Mouse (Mus musculus) left cerebral cortex, postnatal 14 days (tissue): Measurements from ENCODE around the gene Pigs. TPM values are rescaled to one million over a fixed set of nuclear protein-coding genes. Genes with fewer than 3 reads are reported as not detected.
A peak's percentile ranks its signal among the peaks of the same experiment; 100 is the strongest.

Experiments used
- DNase-seq, 2 experiments: peaks; one replicate each; pipeline ENCODE4 v3.0.0; 2021 to 2022; ENCODE audit warnings: low spot score in 2 of 2, mixed read lengths in 1 of 2
- intact Hi-C: fragments of 180-260 bp; cut with DNase I; formaldehyde crosslinking; loops from one replicate; pipeline ENCODE4 v1.15.1; 2025
- long read RNA-seq, 2 experiments: library from polyadenylated mRNA; stranded (forward); transcript quantifications; one replicate each; pipeline ENCODE4 v2.0.0; 2021
- total RNA-seq, 2 experiments: library from RNA; stranded (reverse); gene quantifications; 2 replicates each; pipeline ENCODE4 v1.2.3; 2021

The Pigs gene
- 10 to 100 TPM; 81.1 to 81.3 TPM for total RNA-seq
- long read RNA-seq, experiment 1, transcript Pigs-201 (12 exons, 2,501 nt): major isoform, 137 of 202 reads
- long read RNA-seq, experiment 1, partial matches to known transcripts: 43 of 202 reads
- long read RNA-seq, experiment 1, other reads (novel, unspliced or antisense): 22 of 202 reads
- long read RNA-seq, experiment 2, transcript Pigs-201 (12 exons, 2,501 nt): major isoform, 95 of 166 reads
- long read RNA-seq, experiment 2, partial matches to known transcripts: 39 of 166 reads
- long read RNA-seq, experiment 2, other reads (novel, unspliced or antisense): 32 of 166 reads

DNA sequence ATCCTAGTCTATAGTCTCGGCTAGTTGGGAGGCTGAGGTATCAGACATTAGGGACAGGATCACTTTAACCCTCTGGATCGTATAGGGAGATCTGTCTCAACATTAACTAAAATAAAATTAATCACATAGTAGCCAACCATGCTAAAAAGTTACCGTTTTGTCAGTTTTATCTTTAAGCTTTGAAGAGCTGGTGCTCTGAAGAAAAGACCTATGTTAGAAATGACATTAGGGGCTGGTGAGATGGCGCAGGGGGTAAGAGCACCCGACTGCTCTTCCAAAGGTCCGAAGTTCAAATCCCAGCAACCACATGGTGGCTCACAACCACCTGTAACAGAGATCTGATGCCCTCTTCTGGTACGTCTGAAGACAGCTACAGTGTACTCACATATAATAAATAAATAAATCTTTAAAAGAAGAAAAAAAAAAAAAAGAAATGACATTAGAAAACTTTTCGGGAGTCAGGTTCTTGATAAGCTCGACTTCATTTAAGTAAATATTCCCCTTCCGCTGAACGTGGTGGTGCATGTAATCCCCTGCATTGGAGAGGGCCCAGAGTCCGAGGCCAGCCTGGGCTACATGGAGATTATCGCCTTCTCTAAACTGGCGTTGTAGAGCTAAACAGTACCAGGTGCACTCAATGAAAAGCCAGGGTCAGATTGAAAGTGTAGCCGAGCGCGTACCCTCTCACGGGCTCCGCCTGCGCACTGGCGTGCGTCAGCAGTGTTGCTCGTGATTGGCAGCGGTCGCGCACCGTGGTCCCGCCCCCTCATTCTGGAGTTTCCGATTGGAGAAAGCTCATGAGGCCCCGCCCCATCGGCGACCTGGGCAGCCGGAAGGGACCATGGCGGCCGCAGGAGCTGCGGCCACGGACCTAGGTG lies at the start of gene Pigs:
Gene Pigs, plus strand, starts transcription at position 782 of the 878 bp plus-strand sequence.
- intact Hi-C loops: loop anchor here (1.0 to 5.0 kb wide), 2 partner anchors 27 to 66 kb away; partner anchors contain the start of genes 2610507B11Rik and Spag5
- peak; percentile 94 to 96 for DNase-seq

DNA sequence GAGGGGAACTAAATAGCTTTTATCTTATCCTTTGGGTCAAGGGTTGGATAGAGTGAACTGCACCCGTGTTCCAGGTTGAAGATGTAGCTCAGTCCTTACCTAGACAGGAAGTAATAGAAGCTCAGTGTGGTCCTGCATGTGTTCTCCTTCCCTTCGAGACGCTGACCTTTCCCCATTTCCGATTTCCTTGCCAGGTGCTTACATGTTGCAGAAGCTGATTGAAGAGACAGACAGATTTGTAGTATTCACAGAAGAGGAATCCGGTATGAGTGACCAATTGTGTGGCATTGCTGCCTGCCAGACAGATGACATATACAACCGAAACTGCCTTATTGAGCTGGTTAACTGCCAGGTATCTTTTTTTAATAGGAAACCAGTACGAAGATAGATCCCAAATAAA lies 49.4 kb upstream of the Pigs start:
- no peak for DNase-seq
- intact Hi-C loops: loop anchor here (5.0 kb wide), 1 partner anchor 57 kb away; no protein-coding TSS in a partner anchor

GRCm38 (mm10) chr11:78279586-78279985 lies 48.6 kb upstream of the Pigs start:
- no peak for DNase-seq
- intact Hi-C loops: loop anchor here (5.0 kb wide), 1 partner anchor 57 kb away; no protein-coding TSS in a partner anchor

DNA sequence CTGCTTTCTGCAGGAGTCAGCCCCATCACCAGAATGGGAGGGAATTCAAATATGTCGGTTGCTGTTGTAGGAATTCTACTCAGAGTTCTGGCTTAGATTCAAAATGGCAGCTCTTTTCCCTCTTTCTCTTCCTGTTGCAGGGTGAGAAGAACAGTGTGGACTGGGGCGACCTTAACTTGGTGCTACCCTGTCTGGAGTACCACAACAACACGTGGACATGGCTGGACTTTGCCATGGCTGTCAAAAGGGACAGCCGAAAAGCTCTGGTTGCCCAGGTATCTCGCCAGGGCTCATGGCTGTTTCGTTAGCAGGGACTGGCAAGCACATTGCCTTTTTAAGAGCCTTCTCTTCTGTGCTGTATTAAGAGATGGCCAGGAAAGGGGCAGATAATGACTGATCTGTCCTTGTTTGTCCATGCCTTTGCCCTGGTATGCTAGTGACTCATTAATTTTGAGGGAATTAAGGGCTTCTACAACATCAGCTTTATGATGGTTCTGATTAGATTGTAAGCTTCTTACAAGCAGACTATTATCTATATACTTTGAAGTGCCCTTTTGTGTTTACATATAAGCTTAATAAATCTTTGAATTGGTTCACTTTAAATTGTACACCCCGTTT lies 39.0 kb upstream of the Pigs start:
- intact Hi-C loops: no loop called here
- no peak for DNase-seq

DNA sequence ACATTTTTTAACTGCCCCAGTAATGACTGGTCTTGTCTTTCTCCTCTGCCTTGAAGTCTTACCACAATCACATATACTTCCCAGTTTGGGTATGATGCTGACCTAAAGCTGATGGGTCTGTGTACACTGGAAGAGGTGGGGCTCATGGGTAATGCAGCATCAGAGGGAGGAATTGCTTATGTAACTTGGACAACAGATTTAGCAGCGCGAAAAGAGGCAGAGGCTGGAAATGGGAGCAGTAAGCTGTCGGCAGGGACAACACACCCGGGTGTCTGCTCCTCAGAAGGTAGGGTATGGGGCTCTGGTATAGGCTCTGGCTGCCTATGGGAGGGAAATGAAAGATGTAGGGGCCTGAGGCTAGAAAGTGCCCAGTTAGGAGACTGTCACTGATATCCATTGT lies 37.6 kb upstream of the Pigs start, which contains the start of gene BC030499:
Gene BC030499, plus strand, starts transcription at position 188 of the 400 bp plus-strand sequence.
- intact Hi-C loops: no loop called here
- DNase-seq: peak; percentile 27 to 41

- DNase-seq: no peak
- intact Hi-C loops: no loop called here
These were observed 33.6 kb upstream of the Pigs start for GRCm38 (mm10) chr11:78294585-78294984.

DNA sequence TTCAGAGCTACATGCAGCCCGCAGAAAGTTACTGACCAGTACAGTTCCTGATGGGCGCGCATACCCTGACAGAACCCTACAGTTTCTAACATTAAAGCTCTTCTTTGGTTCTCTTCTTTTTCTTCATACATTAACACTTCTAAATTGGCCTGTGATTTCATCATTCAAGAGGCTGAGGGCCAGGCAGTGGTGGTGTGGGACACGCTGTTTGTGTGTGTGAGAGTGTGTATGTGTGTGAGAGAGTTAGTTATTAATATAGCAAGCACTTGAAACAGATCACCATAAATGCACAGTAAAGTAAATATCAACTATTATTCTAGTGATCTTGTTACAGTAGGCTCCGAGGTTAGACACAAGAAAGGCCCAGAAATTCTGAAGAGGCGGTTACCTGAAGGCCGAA lies 27.3 kb upstream of the Pigs start:
- DNase-seq: peak in 1 of 2 experiments; percentile 40
- intact Hi-C loops: loop anchor here (1.0 kb wide), 1 partner anchor 27 kb away; the partner anchor contains the start of gene Pigs

DNA sequence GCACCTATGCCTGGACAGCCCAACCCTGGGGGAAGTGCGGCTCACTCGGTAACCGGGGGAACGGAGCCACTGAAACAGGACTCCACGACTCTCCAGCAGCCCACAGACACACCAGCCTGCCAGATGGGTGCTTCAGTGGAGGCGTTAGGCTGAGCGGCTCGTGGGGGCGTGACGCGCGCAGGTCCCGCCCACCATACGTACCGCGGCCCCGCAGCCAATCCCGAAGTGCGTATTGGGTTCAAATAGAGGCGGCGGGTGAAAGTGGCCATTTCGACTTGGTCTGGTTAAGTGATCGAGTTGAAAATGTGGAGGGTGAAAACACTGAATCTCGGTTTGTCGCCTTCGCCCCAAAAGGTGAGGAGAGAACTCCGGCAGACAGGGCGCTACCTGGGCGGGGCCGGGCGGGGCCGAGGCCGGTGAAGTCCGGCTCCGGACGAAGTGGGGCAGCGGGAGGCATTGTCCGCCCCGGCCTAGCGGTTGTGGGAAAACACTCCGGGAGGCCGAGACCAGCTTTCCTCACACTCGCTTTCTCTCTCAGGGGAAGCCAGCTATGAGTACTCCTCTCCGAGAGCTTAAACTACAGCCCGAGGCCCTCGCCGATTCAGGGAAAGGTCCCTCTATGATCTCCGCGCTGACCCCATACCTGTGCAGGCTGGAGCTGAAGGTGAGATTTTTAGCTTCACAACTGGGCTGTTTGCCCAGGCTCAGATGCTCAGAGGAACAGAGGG lies 26.7 kb upstream of the Pigs start, which contains the start of gene Spag5:
Gene Spag5, plus strand, starts transcription at position 173 of the 728 bp plus-strand sequence.
- intact Hi-C loops: loop anchor here (1.0 kb wide), 1 partner anchor 27 kb away; the partner anchor contains the start of gene Pigs
- peak; percentile 91 to 94 for DNase-seq

DNA sequence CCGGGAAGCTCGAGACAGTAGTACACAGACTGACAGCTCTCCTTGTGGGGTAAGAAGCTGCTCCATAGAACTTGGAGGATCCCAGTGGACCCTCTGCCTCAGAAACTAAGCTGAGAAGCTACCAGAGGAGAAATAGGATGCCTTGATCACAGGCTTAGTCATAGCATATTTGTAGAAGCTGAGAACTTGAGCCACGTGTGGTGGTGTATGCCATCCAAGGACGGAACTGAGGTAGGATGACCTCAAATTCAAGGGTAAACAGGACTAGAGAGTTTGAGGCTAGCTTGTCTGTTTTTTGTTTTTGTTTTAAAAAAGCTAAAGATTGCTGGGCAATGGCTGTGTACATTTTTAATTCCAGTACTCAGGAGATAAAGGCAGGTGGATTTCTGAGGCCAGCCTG lies 22.9 kb upstream of the Pigs start:
- intact Hi-C loops: no loop called here
- DNase-seq: no peak

GRCm38 (mm10) chr11:78310861-78311511 lies 17.2 kb upstream of the Pigs start:
- intact Hi-C loops: no loop called here
- DNase-seq: no peak

DNA sequence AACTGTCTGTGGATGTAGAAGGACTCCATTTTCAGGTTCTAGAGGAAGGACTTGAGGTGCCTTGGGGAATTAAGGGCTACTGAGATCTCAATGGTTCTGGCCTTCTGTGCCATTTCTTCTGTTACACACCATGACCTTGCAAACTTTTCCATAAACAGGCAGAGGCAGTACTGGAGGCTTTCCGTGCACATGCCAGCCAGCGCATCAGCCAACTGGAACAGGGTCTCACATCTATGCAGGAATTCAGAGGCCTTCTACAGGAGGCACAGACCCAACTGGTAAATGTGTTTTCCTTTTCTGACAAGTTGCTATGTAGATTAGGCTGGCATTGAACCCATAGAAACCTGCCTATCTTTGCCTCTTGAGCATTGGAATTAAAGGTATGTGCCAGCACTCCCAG lies 14.6 kb upstream of the Pigs start:
- no peak for DNase-seq
- intact Hi-C loops: no loop called here

GRCm38 (mm10) chr11:78318411-78318810 lies 9.8 kb upstream of the Pigs start:
- intact Hi-C loops: no loop called here
- DNase-seq: no peak

DNA sequence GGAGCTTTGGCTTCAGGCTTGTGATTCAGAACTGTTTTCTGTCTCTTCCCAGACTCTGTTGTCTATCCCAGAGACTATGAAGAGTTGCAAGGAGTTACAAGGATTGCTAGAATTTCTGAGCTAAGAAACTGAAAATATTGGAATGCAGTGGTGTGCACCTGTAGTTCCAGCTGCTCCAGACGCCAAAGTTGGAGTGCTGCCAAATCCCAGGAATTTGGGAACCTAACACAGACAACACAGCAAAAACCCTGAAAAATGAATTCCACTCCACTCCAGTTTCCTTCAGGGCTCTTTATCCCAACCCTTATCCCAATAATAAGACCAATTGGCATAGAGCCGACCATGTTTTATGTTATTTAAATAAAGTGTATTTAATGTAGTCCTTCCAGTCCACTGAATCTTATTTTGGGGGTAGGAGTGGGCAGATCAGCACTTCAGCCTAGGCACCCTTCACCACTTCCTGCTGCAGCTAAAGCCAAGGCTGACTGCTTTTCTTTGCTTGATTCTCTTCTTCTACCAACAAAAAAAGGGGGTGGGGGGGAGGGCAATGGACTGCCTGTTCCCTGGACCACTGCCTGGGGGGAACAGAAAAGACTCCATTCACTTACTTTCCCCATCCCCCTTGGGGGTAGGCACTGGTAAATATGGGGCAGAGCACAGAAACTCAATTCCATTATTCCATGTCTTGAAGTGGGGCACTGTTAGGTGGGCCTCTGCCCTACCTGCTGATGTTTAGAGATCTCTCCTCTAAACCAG lies 6.0 kb upstream of the Pigs start:
- intact Hi-C loops: no loop called here
- DNase-seq: peak; percentile 42 to 59

DNA sequence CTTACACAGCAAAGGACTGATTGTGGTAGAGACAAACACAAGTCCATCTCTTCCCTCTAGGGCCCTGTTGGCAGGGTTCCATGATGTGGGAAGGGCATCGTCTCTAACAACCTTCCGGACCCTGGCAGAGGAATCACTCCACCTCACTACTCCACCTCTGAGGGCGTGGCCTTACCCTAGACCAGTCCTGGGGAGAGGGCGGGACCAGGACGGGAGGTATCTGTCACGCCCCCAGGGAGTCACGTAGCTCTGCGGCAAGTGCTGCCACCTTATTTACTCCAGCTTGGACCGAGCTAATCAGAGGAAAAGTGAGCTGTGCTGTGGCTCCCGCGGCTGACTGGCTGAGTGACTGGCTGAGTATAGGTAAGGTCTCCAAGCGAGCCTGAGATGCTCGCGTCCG lies 5.4 kb upstream of the Pigs start, which contains the start of gene Aldoc:
Gene Aldoc, plus strand, starts transcription at position 109 of the 400 bp plus-strand sequence.
- intact Hi-C loops: no loop called here
- peak; percentile 71 to 72 for DNase-seq

DNA sequence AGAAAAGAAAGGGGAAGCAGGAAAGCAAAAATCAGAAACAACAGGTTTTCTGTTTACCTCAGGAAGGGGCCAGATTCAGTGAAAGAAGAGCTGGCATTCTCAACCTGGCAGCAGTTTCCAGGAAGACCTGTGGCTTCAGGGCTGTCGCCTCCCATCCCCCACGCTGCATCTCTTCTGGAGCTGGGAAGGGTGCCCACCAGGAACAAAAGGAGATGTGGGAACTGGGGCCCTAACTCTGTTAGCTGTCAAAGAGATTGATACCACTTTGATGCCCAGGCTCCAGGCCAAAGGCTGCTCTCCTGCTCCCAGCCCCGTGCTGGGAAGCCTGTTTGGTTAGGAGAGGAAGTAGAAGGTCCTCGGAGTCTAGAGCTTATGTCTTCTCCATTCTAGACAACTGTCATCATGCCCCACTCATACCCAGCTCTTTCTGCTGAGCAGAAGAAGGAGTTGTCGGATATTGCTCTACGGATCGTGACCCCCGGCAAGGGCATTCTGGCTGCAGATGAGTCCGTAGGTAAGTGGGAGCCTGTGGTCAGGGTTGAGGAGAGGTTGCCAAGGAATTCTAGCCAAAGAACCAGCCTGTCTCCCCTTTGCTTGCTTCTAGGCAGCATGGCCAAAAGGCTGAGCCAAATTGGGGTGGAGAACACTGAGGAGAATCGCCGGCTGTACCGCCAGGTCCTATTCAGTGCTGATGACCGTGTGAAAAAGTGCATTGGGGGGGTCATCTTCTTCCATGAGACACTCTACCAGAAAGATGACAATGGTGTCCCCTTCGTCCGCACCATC lies 4.0 kb upstream of the Pigs start:
- intact Hi-C loops: no loop called here
- DNase-seq: peak; percentile 36 to 46

DNA sequence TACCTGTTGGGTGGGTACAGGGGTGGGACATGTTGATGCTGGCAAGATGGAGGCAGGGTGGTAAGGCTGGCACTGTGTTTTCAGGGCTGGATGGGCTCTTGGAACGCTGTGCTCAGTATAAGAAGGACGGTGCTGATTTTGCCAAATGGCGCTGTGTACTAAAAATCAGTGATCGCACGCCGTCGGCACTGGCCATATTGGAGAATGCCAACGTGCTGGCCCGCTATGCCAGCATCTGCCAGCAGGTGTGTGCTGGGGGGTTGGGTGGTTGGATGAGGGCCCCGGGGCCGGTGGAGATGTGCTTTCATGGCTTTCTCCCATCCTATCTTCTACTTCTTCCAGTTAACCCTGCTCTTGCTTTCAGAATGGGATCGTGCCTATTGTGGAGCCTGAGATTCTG lies 3.2 kb upstream of the Pigs start:
- intact Hi-C loops: loop anchor here (5.0 kb wide), 1 partner anchor 63 kb away; the partner anchor contains the start of gene 2610507B11Rik
- DNase-seq: no peak

DNA sequence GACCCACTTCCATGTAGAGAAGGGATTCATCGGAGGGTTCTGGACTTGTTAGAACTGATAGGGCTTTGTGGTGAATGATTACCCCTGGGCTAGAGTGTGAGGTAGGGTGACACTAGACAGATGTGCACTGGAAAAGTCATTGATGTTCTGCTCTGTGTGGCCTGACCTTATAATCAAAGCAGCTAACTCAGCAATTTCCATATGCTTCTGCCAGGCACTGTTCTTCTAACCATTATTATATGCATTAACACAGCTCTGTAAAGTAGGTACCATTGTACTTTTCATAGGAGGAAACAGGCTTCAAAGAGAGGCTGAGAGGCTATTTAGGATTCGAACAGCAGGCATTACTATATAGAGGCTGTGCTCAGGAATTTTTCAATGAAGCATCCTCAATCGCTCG lies 1.0 kb upstream of the Pigs start:
- DNase-seq: no peak
- intact Hi-C loops: loop anchor here (5.0 kb wide), 1 partner anchor 65 kb away; the partner anchor contains the start of gene 2610507B11Rik
